Mouse (Mus musculus) gastrocnemius, postnatal 25 days (tissue): ENCODE measurements around the gene Ube2o. TPM values are rescaled to one million over a fixed set of nuclear protein-coding genes. Genes with fewer than 3 reads are reported as not detected.
A peak's percentile ranks its signal among the peaks of the same experiment; 100 is the strongest.

ENCODE experiments used
- DNase-seq: peaks from one replicate; pipeline ENCODE4 v3.0.0; 2022
- long read RNA-seq, 2 experiments: library from polyadenylated mRNA; stranded (forward); transcript quantifications; one replicate each; pipeline ENCODE4 v2.0.0; 2021
- total RNA-seq, 2 experiments: library from RNA; stranded (reverse); gene quantifications; 1 replicate in 1 of 2; 2 replicates in 1 of 2; pipeline ENCODE4 v1.2.3; 2021

Ube2o gene
- 10 to 100 TPM; 17.9 to 20.4 TPM for total RNA-seq
- long read RNA-seq, experiment 1, partial matches to known transcripts, result 0 of 9 reads
- long read RNA-seq, experiment 1, other reads (novel, unspliced or antisense), result 9 of 9 reads
- long read RNA-seq, experiment 2, full-length matches to known transcripts, result 9 of 34 reads
- long read RNA-seq, experiment 2, partial matches to known transcripts, result 4 of 34 reads
- long read RNA-seq, experiment 2, other reads (novel, unspliced or antisense), result 21 of 34 reads

GRCm38 (mm10) chr11:116581376-116581814 is at the start of gene Ube2o:
TSS of gene Ube2o (minus strand) at chr11:116581447.
- peak; percentile 87 for DNase-seq

- no peak for DNase-seq
Observed at GRCm38 (mm10) chr11:116630171-116630965, 49.1 kb upstream of the Ube2o start.

DNA sequence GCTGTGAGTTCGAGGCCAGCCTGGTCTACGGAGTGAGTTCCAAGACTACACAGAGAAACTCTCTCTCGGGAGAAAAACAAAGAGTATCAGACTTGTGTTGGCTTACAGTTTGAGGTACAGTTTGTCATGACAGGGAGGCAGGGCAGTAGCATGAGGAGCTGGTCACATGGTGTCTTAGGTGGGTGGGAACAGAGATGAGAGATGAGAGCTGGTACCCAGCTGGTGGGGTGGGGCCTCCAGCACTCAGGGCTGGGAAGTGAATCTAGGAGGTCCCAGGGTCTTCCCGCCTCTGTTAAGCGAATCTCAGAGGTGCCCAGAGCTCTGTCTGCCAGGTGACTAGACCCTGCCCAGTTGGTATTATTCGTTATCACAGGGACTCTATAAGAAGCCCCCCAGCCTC is 48.2 kb upstream of the Ube2o start:
- no peak for DNase-seq

DNA sequence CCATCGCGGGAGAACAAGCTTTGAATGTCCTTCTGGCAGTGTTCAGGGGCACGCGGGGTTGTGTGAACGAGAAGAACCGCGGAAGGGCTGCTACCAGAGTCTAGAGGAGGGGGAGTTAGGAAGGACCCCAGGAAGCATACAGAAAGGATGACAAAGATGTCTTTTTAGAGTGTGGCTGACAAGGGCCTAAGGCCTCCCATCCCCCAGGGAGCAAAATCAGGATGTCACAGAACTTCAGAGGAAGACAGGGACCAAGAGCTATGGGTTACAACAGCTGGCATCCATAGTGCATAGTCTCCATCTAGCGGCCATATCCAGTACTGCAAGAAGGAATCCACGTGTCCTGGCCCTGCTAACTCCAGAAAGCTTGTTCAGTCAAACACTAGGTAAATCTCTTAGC is 47.5 kb upstream of the Ube2o start:
- DNase-seq, result peak; percentile 65

- no peak for DNase-seq
Observed at GRCm38 (mm10) chr11:116627072-116628020, 46.1 kb upstream of the Ube2o start.

DNA sequence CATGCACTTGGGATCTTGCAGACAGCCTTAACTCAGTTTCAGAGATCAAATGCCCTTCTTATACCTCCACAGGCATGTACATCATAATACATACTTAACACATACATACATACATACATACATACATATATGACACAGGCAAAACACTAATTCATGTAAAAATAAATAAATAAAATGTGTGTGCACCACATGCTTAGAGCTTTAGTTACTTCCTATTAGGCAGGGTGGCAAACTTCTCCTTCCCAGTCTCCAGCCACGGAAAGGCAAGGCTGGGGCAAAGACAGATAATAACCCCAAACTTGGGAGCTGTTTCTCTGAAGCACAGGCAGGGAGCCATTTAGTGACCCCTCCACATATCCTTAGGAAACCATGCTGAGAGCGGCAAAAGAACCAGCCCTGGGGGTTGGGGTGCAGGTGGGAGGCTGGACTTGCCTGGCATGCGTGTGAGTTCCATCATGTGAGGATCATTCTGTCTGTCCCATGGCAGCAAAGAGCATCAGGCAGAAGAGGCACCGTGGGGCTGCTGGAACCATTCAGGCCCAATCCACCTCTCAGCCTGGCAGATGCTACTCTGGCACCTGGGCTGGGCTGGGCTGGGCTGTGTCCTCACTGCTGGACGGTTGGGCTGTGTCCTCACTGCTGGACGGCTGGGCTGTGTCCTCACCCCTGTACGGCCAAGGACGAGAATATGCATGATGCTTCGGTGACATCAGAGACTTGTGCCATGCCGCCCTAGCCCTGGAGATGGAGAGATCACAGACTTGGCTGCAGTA is 45.2 kb upstream of the Ube2o start, which contains the start of gene Rhbdf2:
Gene Rhbdf2, minus strand, starts transcription at position 721 of the 773 bp plus-strand sequence.
- DNase-seq, result no peak

GRCm38 (mm10) chr11:116625081-116626000 is 44.1 kb upstream of the Ube2o start:
- DNase-seq, result no peak

- DNase-seq, result peak; percentile 81
Observed at GRCm38 (mm10) chr11:116624131-116624832, 43.0 kb upstream of the Ube2o start.

- DNase-seq, result no peak
Observed at GRCm38 (mm10) chr11:116623281-116624124, 42.3 kb upstream of the Ube2o start.

DNA sequence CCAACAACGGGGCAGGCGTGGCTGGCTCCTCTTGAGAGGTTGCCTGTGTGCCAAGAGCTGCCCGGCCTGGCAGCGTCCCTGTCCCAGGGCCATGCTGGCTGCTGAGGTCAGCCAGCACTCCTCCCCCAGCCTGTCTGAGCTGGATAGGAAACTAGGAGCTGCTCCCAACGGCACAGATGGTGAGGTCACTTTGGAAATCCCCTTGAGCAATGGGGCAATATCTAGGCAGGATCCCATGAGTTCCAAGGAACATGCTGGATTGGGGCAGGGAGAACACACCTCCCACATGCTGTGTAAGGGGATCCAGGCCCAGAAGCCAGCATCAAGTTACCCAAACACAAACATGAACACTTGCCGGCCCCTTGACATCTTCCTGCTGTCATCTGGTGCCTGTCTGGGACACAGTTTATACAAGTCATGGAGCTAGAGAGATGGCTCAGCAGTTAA is 40.0 kb upstream of the Ube2o start:
- DNase-seq, result peak; percentile 93

- no peak for DNase-seq
Observed at GRCm38 (mm10) chr11:116620559-116621253, 39.5 kb upstream of the Ube2o start.

- no peak for DNase-seq
Observed at GRCm38 (mm10) chr11:116620073-116620472, 38.8 kb upstream of the Ube2o start.

- no peak for DNase-seq
Observed at GRCm38 (mm10) chr11:116619561-116619960, 38.3 kb upstream of the Ube2o start.

DNA sequence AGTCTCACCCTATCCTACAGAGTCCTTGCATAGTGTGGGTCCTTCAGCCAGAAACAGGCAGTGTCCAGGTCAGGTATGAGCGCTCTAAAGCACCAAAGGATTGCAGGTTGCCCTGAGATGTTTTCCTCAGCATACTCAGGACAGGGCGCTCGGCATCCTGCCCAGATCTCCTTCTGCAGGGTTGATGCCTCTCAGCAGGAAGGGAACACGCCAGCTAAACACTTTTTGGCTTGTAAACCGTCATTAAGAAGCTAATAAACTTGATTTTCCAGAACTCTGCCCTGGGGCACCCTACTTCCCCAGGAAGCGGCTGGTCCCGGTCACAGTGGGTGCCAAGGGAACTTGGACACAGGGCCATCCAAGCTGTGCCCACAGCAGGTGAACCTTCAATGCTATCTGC is 37.9 kb upstream of the Ube2o start:
- no peak for DNase-seq

GRCm38 (mm10) chr11:116618666-116619065 is 37.4 kb upstream of the Ube2o start:
- no peak for DNase-seq

- no peak for DNase-seq
Observed at GRCm38 (mm10) chr11:116617641-116618040, 36.4 kb upstream of the Ube2o start.

DNA sequence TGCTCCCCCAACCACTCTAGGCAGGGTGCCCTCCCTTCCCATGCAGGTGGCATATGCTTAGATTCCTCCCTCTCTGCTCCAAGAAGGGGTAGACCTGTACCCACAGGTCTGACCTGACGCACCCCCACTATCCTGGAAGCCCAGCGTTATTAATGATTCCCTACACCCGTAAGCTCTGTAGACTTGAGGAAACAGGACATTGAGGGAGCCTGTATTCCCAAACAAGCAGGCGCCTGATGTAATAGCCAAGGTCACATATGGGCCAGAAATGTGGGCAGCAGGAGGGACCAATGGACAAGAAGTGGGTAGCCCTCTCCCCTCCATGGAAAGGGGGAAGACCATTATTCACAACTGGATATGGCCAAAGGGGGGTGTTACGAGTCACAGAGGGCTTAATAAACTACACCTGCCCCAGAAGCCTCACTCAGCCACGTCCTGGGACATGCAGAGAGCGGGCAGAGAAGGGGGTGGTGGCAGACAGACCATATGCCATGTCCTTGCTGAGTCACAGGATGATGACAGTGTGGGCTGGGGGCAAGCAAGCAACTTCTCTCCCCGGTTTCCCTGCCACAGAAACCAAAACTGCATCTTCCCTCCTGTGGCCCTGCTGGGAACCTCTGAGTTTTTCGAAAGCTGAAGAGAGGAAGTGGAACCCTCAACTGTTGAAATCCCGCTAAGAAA is 35.3 kb upstream of the Ube2o start:
- DNase-seq, result no peak
